Mouse (Mus musculus) neural tube, embryonic 11.5 days (tissue): ENCODE measurements at regions not wholly inside any gene's neighbourhood (a gene's known extent, or its start where the extent isn't known, plus 50 kb on each side); places are given as distances from the start of the nearest gene placed in this dataset.

Source experiments
- ATAC-seq: fragments of 200-750 bp; cut with Nextera tagmentation; 2 replicates; pipeline ENCODE4 v1.8.0; 2017; ENCODE audit warnings: moderate number of reproducible peaks, mild to moderate bottlenecking, moderate TSS enrichment, moderate library complexity; ENCODE audit not compliant: insufficient read depth, low FRiP score, low TSS enrichment
- DNase-seq: peaks from one replicate; pipeline ENCODE4 v3.0.0-alpha.2; 2015; ENCODE audit warnings: low spot score
- H3K27ac ChIP-seq: fragments of 300-500 bp; sonication (generic); 2 replicates; pipeline ENCODE4 v1.5.1; 2014; ENCODE audit warnings: low read depth, mild to moderate bottlenecking, low read length
- H3K27me3 ChIP-seq: fragments of 300-500 bp; sonication (generic); 2 replicates; pipeline ENCODE4 v1.6.1; 2014; ENCODE audit warnings: mild to moderate bottlenecking, low read length, mixed read lengths; ENCODE audit not compliant: control insufficient read depth, insufficient read depth
- H3K36me3 ChIP-seq: fragments of 300-500 bp; sonication (generic); 2 replicates; pipeline ENCODE4 v1.6.1; 2014; ENCODE audit warnings: mild to moderate bottlenecking, low read length, moderate library complexity, mixed read lengths; ENCODE audit not compliant: control insufficient read depth, insufficient read depth
- H3K4me1 ChIP-seq: fragments of 300-500 bp; sonication (generic); 2 replicates; pipeline ENCODE4 v1.6.1; 2014; ENCODE audit warnings: low read length, mixed read lengths; ENCODE audit not compliant: control insufficient read depth, insufficient read depth
- H3K4me2 ChIP-seq: fragments of 300-500 bp; sonication (generic); 2 replicates; pipeline ENCODE4 v1.6.1; 2014; ENCODE audit warnings: low read depth, mild to moderate bottlenecking, moderate library complexity
- H3K4me3 ChIP-seq: fragments of 300-500 bp; sonication (generic); 2 replicates; pipeline ENCODE4 v1.5.1; 2014; ENCODE audit warnings: low read depth, low read length
- H3K9ac ChIP-seq: fragments of 300-500 bp; sonication (generic); 2 replicates; pipeline ENCODE4 v1.6.1; 2014; ENCODE audit warnings: mild to moderate bottlenecking, low read length
- H3K9me3 ChIP-seq: fragments of 300-500 bp; sonication (generic); 2 replicates; pipeline ENCODE4 v1.6.1; 2016; ENCODE audit warnings: low read length; ENCODE audit not compliant: control insufficient read depth
- whole genome bisulfite sequencing: fragments of 180-500 bp; shearing (Covaris S2); extraction: QIAGEN DNeasy Blood & Tissue Kit; methylation state at CpG from one replicate; pipeline ENCODE4 v1.1.7; 2014; 5-methylcytosine and 5-hydroxymethylcytosine counted together

DNA sequence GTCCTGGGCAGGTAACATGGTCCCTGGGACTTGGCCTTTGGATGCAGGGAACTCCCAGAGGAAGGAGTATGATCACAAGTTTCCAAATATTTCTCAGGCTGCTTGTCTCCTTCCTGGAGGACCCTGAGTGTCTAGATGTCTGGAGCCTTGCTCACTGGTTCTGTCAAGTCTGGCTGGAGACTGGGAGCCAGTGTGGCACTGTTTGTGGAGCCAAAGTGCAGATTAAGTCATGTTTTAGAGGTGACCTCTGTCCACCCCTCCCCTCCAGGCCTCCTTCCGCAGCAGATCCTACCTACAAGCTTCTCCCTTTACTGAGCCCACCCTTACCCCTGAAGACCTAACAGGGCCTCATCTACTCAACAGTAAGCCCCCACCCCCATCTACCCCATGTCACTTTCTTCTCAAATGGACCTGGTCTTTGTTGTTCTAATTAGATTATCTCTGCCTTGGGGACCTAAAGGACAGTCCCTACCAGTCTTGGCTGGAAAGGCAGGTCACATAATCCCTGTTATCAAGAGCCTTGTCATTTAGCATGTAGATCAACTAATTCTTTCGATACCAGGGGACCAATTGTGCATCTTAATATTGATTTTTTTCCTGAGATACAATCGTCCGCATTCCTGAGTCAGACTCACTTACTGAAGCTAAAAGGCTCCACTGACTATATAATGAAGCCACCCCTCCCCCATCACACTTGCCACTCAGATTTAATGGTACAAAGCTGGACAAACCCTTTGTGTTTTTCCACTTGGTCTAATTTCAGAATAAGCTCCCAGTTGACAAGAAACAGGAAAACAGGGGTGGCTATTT lies 148.2 kb upstream of the Tbx20 start:
- H3K27me3 ChIP-seq = no peaks in the 10 kb centered on the region
- no peak for DNase-seq
- 79% methylated on average over 4 of the region's 4 CpGs for WGBS
- H3K9me3 ChIP-seq = no peaks in the 10 kb centered on the region
- H3K36me3 ChIP-seq = no peaks in the 10 kb centered on the region
- no peak overlapping the region for H3K27ac ChIP-seq
- no peak overlapping the region for H3K4me3 ChIP-seq
- no peak overlapping the region for H3K9ac ChIP-seq
- H3K4me2 ChIP-seq = no peak overlapping the region
- ATAC-seq = no peak
- H3K4me1 ChIP-seq = no peaks in the 10 kb centered on the region

DNA sequence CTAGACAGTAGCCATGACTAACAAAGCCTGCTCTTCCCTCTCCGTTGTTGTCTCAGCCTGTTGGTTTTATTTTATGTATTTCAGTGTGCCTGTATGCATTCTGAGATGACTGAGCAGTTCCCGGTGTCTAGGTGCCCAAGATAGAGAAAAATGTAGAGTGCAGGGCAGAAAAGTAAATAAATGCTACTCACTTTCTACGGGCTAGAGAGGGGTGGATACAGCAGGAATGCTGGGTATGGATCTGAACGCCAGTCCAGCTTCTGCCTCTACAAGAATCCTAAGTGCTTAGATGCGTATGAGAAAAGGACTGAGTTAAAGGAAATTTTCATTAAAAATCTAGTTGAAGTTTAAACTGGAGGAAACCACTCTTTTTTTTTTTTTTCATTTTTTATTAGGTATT lies 149.4 kb upstream of the Tbx20 start:
- no peaks in the 10 kb centered on the region for H3K36me3 ChIP-seq
- 91% methylated on average over 5 of the region's 5 CpGs for WGBS
- no peak overlapping the region for H3K4me3 ChIP-seq
- no peak overlapping the region for H3K9ac ChIP-seq
- no peaks in the 10 kb centered on the region for H3K4me1 ChIP-seq
- no peak for DNase-seq
- no peak for ATAC-seq
- H3K9me3 ChIP-seq = no peaks in the 10 kb centered on the region
- H3K27me3 ChIP-seq = no peaks in the 10 kb centered on the region
- no peak overlapping the region for H3K4me2 ChIP-seq
- H3K27ac ChIP-seq = no peak overlapping the region

DNA sequence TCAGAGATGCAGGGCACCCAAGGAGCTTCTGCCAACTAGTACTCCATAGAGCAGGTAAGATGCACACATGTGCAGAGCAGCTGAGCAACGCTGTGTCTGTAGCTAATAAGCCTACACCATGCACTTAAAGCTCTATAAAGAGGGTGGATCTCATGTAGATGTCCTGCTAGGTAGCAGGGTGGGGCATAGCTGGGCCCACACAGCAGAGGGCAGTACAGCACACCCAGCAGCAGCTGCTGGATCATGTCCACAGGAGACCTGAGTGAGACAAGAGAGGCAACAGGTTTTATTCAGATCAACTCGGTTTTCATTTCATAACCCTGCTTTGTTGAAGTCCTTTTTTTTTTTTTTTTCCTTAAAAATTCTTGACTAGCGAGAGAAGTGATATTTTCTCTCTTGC lies 151.5 kb upstream of the Gm10181 start:
- no peaks in the 10 kb centered on the region for H3K4me1 ChIP-seq
- no peak overlapping the region for H3K9ac ChIP-seq
- H3K36me3 ChIP-seq = no peaks in the 10 kb centered on the region
- H3K9me3 ChIP-seq = no peaks in the 10 kb centered on the region
- WGBS = 68% methylated on average over 3 of the region's 3 CpGs
- H3K27me3 ChIP-seq = no peaks in the 10 kb centered on the region
- H3K4me3 ChIP-seq = no peak overlapping the region
- H3K27ac ChIP-seq = no peak overlapping the region
- H3K4me2 ChIP-seq = no peak overlapping the region
- DNase-seq (no peak), ATAC-seq (no peak)

DNA sequence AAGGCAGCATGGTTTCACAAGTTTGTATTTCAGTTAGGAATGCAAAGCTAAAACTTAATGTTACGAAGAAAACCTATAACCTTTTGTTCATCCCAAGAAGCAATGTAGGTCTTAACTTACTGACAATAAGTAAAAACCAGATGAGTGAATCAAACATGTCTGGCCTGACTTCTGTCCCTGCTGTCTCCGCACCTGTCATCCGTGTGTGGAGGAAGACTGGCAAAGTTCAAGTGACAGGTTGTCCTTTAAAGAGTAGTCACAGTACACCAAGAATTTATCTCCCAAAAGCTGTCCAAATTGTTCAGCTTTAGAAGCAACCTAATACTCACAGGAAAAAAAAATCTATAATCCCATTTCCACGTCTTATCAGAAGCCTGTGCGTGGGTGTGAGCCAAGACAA lies 146.3 kb upstream of the Gm10181 start:
- WGBS = 87% methylated on average over 5 of the region's 5 CpGs
- no peaks in the 10 kb centered on the region for H3K9me3 ChIP-seq

DNA sequence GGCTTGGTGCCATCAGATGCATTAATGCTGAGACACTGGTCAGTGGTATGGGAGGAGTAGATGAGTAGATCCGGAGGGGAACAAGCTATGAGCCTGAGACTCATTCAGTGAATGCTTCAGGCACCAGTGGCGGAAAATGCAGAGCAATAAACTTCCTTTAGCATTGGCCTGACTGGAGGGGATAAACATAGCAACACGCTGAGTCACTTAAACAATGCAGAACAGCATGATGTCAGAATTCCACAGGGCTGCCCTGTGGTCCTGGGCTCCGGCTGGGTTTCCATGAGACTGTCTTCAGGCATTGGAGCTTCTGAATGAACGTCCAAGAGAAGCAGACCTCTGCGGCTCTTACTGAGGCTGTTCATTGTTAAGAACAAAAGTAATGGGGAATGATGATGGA lies 145.4 kb upstream of the Gm10181 start:
- ATAC-seq = no peak; the same call in 1 of the 2 replicates
- DNase-seq = no peak
- Histone ChIP-seq H3K4me3 (no peak overlapping the region), H3K4me1 (no peaks in the 10 kb centered on the region), H3K27ac (no peak overlapping the region), H3K4me2 (no peak overlapping the region), H3K27me3 (no peaks in the 10 kb centered on the region), H3K9me3 (no peaks in the 10 kb centered on the region), H3K9ac (no peak overlapping the region), H3K36me3 (no peaks in the 10 kb centered on the region)
- 18% methylated on average over 6 of the region's 6 CpGs for WGBS

More for the DNA sequence above, 146.3 kb upstream of the Gm10181 start:
- Histone ChIP-seq H3K4me1 (no peaks in the 10 kb centered on the region), H3K4me3 (no peak overlapping the region), H3K27ac (no peak overlapping the region), H3K9ac (no peak overlapping the region), H3K36me3 (no peaks in the 10 kb centered on the region), H3K27me3 (no peaks in the 10 kb centered on the region), H3K4me2 (no peak overlapping the region)
- no peak for ATAC-seq
- DNase-seq = no peak

DNA sequence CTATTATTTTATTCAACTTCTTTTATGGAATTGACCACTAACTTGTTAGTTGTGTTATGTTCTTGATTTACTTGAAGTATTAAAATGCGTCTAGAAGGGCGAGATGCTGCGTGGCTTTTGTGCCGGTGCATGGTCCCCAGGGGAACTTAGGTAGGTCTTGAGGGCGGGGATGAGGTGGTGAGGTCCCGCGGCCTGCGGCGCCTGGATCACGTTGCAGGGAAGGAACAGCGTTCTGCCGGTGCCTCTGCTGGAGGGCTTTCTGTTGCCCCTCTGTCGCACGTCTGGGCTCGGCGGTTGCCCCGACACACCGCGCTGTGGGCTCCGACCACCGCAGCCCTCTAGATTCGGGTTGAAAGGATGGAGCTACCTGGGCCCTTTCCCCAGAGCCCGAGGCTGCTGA lies 136.7 kb upstream of the Gm10181 start:
- no peak overlapping the region for H3K4me2 ChIP-seq
- no peaks in the 10 kb centered on the region for H3K27me3 ChIP-seq
- WGBS = 44% methylated on average over 23 of the region's 23 CpGs
- H3K27ac ChIP-seq = no peak overlapping the region
- no peaks in the 10 kb centered on the region for H3K9me3 ChIP-seq
- 0 out of 2 replicates have a peak, but pooled peaks cover 2% of the 10 kb centered on the region for H3K4me1 ChIP-seq
- ATAC-seq = no peak
- H3K9ac ChIP-seq = no peak overlapping the region
- H3K36me3 ChIP-seq = no peaks in the 10 kb centered on the region
- DNase-seq = no peak
- no peak overlapping the region for H3K4me3 ChIP-seq

DNA sequence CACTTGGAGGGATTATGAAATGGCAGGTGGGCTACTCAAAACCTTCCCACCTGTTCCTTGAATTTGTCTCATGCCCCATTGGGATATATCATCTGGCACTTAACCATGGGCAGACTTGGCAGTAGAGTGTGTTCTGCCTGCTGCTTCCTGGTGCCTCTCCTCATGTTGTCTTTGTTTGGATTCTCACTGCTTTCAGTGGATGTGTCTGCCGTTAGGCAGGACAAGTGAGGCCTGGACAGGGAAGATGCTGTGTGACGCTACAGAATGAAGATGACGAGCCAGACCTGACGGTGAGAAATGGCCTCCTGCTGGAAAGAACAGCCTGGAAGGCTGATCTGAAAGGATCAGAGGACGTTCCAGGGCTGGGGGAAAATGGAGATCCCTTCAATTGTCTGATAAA lies 133.6 kb upstream of the Gm10181 start:
- 58% methylated on average over 5 of the region's 5 CpGs for WGBS
- ATAC-seq (no peak), DNase-seq (no peak)
- Histone ChIP-seq H3K9ac (no peak overlapping the region), H3K27ac (no peak overlapping the region), H3K4me3 (no peak overlapping the region), H3K4me1 (0 out of 2 replicates have a peak, but pooled peaks cover 2% of the 10 kb centered on the region), H3K9me3 (no peaks in the 10 kb centered on the region), H3K4me2 (no peak overlapping the region), H3K36me3 (no peaks in the 10 kb centered on the region), H3K27me3 (no peaks in the 10 kb centered on the region)

DNA sequence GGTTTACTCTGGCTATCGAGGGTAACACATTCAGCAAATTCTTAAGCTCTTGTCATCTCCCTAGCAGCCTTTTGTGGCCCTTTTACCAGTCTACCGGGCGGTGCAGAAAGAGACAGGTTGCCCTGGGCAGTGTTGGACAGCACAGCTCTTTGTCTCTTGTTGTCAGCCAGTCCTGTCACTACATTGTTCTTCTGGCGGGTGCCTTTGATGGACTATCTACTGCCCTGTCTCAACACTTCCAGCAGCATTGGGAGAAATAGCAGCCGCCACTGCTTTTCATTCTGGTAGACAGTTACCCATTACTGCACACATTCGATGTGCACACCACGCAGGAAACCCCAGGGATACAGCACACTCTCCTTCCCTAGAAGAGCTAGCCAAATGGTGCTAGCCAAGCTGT lies 132.7 kb upstream of the Gm10181 start:
- H3K9me3 ChIP-seq = no peaks in the 10 kb centered on the region
- H3K27me3 ChIP-seq = no peaks in the 10 kb centered on the region
- 0 out of 2 replicates have a peak, but pooled peaks cover 2% of the 10 kb centered on the region for H3K4me1 ChIP-seq
- DNase-seq (peak; percentile 36), ATAC-seq (no peak)
- no peak overlapping the region for H3K4me3 ChIP-seq
- no peak overlapping the region for H3K27ac ChIP-seq
- H3K9ac ChIP-seq = no peak overlapping the region
- no peaks in the 10 kb centered on the region for H3K36me3 ChIP-seq
- no peak overlapping the region for H3K4me2 ChIP-seq
- 44% methylated on average over 7 of the region's 7 CpGs for WGBS

DNA sequence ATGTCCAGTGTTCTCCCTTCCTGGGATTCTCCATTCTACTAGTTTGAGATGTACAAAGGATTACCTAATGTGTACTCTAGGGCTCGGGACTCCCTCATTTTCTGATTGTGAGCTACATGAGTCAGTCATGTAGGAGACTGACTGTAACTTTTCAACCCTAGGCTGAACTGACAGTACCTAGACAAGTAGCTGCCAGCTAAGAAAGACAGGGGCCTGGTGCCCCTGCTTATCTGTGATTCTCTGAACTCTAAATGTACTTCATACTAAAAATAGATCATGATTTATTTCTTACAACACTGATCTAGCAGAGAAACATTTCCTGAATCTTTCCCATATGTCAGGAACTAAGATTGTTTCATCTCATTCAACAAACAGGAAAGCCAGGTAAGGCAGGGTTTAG lies 125.9 kb upstream of the Gm10181 start:
- Histone ChIP-seq H3K4me1 (no peaks in the 10 kb centered on the region), H3K36me3 (no peaks in the 10 kb centered on the region), H3K4me3 (no peak overlapping the region), H3K9ac (no peak overlapping the region), H3K27ac (no peak overlapping the region), H3K27me3 (no peaks in the 10 kb centered on the region), H3K9me3 (no peaks in the 10 kb centered on the region), H3K4me2 (no peak overlapping the region)
- 92% methylated on average over 1 of the region's 1 CpGs for WGBS
- DNase-seq = no peak
- ATAC-seq = no peak
